Mouse (Mus musculus) CH12.LX (cell line): ENCODE results near the gene Snrpd2.

Experiments used
- CTCF ChIP-seq, 2 experiments: IDR thresholded peaks in 1 of 2; conservative IDR thresholded peaks in 1 of 2; 2 replicates each; pipeline ENCODE4 v1.5.1; 2011 to 2012; ENCODE audit warnings: low read depth in 2 of 2, low read length in 2 of 2, improper control_type of control experiment in 1 of 2, inconsistent platforms in 1 of 2, mild to moderate bottlenecking in 1 of 2, moderate library complexity in 1 of 2
- RAD21 ChIP-seq: IDR thresholded peaks from 2 replicates; pipeline ENCODE4 v1.6.1; 2011; ENCODE audit warnings: low read depth, mild to moderate bottlenecking, low read length, improper control_type of control experiment, moderate library complexity
- SIN3A ChIP-seq: IDR thresholded peaks from 2 replicates; pipeline ENCODE4 v1.6.1; 2012; ENCODE audit warnings: low read length, improper control_type of control experiment, inconsistent platforms
- TCF12 ChIP-seq: IDR thresholded peaks from 2 replicates; pipeline ENCODE4 v1.6.1; 2014; ENCODE audit warnings: low read depth, mild to moderate bottlenecking, inconsistent platforms, low read length, improper control_type of control experiment
- USF1 ChIP-seq: IDR thresholded peaks from 2 replicates; pipeline ENCODE4 v1.6.1; 2014; ENCODE audit warnings: low read depth, mild to moderate bottlenecking, inconsistent platforms, low read length, improper control_type of control experiment
- ZC3H11A ChIP-seq: IDR thresholded peaks from 2 replicates; pipeline ENCODE4 v1.6.1; 2012; ENCODE audit warnings: low read depth, mild to moderate bottlenecking, inconsistent platforms, low read length, improper control_type of control experiment

DNA sequence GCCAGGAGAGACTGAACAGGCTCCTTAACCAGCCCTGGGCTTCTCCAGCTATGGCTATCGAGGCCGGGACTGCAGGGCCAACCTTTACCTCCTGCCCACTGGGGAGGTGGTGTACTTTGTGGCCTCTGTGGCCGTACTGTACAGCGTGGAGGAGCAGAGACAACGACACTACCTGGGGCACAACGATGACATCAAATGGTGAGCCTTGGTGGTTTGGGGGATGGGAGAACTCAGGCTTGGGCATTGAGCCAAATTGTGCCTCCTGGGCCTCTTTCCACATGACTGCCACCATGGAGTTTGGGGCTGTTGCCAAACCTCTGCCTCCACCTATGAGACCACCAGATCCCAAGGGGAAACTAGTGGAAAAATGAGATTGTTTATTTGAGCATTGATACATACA lies 35.2 kb downstream of the Snrpd2 start:
- TF ChIP-seq CTCF (conservative IDR thresholded peaks at IDR 0.05 in 1 of 2, IDR thresholded peaks at IDR 0.05 in 1 of 2; ENCODE audit: low read depth in 2 of 2, low read length in 2 of 2) (no peak), SIN3A (no peak), RAD21 (no peak), ZC3H11A (no peak), USF1 (no peak), TCF12 (no peak)
